Mouse (Mus musculus) R1 (cell line): ENCODE measurements around the gene Abcb6.

Experiments
- DNase-seq: peaks from one replicate; pipeline ENCODE4 v3.0.0-alpha.2; 2018; ENCODE audit warnings: low read depth, low spot score

The Abcb6 gene

DNA sequence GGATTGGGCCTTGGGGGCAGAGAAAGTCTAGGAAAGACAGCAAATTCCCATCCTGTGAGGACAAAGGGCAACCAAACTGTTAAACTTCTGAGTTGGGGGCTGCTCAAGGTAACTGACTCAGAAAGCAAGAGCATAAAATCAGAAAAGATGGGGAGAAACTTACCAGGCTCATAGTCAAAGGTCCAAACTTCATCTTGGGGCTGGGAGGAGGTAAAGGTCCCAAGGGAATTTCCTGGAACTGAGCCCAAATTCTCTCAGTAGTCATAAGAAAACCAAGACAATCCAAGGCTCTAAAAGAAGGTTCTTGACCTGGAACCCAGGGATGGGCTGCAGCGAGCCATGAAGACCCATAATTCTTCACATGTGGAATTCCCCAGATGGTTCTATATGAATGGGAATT lies 21.0 kb upstream of the Abcb6 start:
- no peak for DNase-seq

DNA sequence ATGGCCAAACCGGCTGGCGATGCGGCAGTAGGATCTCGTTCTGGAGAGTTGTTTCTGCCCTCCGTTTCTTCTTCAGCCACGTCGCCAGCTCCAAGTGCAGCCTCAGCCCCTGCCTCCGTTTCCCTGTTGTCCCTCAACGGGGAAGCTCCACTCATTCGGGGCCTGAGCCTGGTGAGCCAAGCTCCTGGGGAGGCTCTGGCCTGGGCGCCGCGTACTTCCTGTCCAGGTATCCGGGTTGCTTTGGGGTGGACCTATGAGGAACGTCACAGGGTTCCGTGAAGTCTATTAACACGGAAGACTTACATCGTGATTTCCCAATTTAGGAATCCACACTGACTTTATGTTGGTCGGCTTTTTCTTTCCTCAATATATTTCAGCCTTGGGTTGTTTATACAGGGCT lies 12.3 kb upstream of the Abcb6 start:
- DNase-seq: no peak

DNA sequence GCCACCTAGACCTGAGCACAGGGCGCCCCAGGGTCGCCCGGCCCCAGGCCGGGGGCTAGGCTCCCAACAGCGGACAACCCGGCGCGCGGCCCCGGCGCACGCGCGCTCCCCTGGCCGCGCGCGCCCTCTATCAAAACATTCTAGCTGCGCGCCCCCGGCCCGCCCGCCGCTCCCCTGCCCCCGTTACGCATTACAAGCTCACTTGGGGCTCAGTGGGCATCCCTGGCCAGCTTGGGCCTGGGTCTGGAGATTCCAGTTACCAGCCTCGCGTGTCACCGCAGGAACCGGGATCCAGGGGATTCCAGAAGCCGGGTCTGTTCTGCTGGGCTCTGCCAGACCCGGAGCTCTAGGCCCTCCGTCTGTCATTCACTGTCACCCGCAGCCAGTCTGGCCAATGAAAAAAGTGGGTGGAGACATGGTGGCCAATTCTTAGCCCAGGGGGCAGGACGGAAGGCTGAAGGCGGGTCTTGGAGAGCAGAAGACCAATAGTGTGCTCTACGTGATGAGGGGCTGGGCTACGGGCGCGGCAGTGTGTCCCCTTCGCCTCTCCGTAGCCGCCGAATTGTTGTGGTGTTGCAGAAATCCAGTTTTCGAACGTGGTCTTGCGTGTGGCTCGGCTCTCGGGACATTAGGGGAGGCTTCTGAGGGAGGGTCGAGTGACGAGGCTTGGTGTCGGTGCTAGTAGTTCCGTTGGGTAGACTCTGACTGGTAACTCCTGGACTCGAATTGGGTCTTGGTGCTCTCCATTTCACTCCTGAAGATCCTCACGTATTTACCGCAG lies 11.6 kb upstream of the Abcb6 start, which contains the start of the genes Ankzf1 and Atg9a:
Gene Ankzf1, plus strand, starts transcription at position 530 of the 781 bp plus-strand sequence.
Gene Atg9a, minus strand, starts transcription at position 575 of the 781 bp plus-strand sequence.
- DNase-seq: peak; percentile 99

DNA sequence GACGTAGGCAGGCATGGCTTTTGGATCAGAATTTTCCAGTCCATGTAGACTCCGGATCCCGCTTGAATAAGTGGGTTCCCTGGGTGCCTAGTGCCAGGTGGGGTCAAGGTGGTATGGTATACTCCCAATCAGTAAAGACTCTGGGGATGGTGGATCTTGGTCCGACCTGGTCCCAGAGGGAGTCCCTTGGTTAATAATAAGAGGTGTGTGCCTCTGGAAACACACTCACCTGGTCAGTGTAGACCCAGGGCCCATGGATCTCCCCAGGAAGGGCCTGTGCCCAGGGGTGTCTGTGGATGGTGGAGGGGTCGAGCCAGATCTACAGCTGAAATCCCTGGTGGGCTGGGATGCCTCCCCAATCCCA lies 11.0 kb upstream of the Abcb6 start:
- no peak for DNase-seq

DNA sequence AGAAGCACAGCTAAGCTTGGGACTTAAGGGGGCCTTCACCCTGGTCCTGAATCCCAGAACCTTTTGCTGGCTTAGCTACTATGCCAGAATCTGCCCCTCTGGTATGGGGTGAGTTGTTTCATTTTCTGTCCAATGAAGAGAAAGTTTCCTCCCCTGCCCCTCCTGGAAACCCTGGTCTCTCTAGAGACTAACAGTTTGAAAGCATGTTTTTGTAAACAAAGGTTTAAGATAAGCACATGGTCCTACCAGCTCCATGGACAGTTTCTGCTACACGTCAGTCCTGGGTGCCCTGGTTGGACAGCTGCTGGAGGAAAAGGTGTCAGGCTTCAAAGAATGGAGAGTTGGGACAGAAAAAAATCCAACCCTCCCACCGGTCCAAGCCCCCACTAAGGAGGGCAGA lies 10.4 kb upstream of the Abcb6 start:
- DNase-seq: no peak

DNA sequence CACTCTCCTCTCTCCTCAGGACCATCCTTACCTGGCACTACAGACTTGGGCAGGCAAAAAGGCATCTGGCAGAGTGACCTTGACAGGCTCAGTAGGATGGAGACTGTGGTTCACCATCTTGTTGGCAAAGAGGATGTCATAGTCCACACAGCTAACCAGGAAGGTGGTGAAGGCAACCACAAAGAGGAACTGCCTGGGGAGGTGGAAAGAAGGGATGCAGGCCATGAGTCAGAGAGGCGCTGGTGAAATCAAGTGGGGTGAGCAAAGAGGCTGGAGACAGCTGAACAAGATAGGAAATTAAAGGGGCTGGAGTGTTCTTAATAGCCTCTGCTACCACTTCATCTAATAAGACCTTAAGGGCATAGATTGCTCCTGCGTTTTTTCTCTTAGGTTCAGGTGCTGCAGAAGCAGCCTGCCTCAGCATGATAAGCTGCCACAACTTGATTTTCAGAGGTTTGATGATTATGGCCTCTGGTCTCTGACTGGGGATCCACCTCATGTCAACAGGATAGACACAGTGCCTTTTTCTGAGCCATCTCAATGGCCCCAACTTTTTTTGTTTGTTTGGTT lies 7.8 kb upstream of the Abcb6 start:
- no peak for DNase-seq

DNA sequence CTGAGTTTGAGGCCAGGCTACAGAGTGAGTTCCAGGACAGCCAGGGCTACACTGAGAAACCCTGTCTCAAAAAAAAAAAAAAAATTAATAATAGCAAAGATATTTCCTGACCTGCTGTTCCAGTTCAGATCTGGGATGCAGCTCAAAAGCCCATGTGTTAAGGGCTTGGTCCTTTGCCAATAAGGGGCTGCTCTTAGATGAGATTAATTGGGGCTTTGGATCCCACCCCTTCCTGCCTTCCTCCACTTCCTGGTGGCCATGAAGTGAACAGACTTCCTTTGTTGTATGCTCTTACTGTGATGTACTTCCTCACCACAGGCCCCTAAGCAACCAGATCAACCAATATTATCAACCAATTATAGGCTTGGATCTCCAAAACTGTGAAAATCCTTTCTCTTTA lies 6.9 kb upstream of the Abcb6 start:
- DNase-seq: no peak

DNA sequence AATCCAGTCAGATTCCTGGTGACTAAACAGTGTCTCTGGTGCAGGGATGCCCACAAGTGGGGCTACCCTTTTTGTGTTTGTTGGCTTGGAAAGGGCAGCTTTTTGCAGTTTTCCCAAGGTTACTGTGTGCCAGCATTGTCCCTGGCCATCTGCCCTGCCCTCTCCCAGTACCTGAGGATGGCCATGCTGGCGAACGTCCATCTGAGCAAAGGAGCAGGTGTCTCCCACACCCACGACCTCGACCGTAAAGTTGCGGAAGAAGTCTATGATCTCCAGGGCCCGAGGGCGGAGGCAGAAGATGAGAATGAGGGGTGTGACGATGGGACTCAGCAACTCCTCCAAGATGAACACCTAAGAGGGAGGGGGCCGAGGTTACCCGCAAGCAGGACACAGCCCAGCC lies 5.3 kb upstream of the Abcb6 start:
- DNase-seq: no peak

DNA sequence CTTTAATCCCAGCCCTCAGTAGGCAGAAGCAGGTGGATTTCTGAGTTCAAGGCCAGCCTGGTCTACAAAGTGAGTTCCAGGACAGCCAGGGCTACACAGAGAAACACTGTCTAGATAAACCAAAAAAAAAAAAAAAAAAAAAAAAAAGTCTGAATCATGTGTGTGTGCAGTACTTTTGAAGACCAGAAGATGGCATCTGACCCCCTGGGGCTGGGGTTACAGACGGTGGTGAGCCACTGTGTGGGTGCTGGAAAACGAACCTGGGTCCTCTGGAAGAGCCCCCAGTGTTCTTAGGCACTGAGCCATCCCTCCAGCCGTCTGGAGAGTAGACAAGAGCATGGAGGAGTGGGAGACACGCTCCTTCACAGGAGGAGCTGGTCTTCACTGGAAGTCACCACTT lies 2.0 kb upstream of the Abcb6 start:
- peak; percentile 43 for DNase-seq

DNA sequence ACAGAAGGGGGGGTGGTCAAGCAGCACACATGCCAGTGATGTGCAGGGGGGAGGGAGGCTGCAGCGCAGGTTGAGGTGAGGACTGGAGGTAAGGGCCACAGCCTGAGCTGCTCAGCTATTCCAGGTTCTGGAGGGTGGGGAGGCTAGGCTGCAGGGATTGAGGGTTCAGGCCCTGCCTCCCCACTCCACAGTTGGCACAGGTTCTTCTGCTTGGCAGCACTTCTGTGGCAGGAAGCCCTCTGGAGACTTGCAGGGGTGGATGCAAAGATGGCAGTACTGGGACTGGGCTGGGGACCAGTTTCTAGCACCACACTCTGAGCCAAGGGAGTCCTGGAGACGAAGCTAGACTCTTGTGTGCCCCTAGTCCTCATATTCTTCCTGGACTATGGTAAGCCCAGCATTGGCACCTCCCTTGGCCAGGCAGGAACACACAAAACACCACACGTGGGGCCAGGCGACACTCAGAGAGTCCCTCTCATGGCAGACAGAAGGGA lies 1.2 kb upstream of the Abcb6 start:
- no peak for DNase-seq

DNA sequence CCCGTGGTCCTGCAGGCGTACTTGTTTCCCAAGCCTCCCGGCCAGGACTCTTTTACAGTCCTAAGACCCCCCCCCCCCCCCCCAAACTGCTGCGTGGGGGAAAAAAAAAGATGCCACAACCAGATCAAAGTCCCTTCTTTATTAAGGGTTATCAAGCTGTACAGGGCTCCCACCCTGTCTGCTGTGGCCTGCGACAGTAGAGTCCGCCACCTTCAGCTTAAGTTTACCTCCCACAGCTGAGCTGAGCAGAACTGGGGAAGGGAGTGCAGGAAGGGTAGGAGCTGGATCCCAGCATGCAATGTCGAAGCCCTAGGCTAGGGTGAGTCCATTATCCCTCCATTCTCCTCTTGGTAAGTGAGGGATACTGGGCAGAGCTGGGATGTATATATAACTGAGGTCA lies 549 bp upstream of the Abcb6 start:
- DNase-seq: no peak

DNA sequence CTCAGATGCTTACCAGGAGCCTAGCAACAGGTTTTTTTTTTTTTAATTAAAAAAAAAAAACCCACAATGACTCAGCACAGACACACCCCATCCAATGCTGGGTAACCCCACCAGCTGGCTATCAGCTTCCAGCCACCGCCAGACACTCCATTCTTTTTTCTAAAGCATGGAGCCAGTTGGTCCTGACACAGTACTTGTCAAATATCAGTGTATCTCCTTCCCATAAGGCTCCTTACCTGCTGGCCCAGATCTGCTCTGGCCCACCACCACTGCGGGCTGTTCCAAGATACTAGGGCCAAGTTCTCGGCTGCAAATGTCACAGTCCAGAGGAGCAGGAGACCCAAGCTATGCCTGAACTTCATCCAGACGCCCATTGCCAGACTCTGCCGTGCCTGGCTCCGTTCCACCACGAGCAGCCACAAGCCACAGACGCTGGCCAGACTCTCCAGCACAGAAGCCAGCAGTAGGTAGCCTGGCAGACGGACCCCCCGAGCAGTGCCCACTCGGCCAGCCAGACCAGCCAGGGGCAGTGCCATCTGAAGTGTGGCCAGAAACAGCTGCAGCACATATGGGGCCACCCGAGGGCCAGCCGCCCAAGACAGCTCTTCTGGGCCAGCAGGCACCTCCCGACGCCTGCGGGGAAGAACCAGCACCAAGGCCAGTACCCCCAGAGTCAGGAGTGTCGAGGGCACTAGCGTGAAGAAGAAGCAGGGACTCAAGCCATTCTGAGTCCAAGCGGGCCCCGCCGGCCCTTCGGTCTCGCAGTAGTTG lies 673 bp downstream of the Abcb6 start:
- peak; percentile 69 for DNase-seq

DNA sequence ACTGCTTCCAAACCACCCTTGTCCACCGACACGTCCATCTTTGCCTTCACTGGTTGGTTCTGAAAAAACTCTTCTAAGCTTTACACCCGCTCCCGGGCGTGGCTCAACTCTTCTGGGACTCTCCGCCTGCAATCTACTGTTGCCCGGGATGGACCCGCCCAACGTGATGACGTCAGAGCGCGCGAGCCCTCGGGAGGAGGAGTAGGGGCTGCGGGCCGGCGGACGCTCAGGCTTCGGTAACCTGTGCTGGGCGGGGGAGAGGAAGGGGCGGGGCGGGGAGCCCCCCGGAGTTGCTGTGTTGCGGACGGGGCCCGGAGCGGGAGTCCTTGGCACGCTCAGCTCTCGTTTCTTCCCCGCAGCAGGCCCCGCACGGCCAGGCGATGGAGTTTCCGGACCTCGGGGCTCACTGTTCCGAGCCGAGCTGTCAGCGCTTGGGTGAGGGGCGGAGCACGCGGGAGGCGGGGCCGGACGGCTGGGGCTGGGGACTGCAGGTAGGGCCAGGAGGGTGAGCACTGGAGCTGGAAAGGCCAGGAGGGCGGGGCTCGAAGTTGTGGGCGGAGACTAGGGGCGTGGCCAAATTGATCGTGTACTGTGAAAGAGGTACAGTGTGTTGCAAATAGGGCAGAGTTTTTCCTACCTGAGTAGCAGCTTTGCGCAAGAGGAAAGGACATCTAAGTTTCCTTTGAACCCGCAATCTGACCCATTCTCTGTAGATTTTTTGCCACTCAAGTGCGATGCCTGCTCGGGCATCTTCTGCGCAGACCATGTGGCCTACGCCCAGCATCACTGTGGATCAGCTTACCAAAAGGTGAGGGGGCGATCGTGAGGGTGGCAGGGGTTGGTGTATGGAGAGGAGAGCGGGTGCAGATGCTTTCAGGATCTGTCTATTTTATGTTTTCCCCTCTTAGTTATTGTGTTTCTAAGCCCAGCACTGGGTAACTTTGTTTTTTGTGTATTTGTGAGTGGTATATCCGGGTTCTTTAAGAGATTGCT lies 11.4 kb downstream of the Abcb6 start, which contains the start of gene Zfand2b:
Gene Zfand2b, plus strand, starts transcription at position 175 of the 993 bp plus-strand sequence.
- DNase-seq: peak; percentile 98

DNA sequence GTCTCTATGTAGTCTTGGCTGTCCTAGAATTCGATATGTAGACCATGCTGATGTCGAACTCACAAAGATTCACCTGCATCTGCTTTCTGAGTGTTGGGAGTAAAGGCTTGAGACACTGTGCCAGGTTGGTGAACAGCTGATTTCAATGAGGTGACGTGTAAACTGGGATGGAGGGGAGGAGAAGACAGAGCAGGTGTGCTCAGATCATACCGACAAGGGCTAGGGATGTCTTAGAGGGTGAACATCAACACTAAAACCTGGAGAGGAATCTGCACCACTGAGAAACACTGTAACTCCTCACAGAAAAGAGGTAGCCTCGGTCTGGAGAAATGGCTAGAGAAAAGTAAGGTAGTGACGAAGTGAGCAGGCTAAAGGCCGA lies 12.1 kb downstream of the Abcb6 start:
- no peak for DNase-seq

DNA sequence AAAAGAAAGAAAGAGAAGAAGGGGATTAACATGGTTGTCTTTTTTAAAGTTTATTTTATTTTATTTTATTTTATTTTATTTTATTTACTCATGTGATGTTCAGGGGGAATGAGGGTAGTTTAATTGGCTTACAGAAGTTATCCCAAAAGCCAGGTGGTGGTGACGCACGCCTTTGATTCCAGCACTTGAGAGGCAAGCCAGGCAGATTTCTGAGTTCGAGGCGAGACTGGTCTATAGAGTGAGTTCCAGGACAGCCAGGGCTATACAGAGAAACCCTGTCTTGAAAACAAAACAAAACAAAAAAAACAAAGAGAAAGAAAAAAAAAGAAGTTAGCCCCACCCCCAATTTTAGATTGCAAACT lies 20.0 kb downstream of the Abcb6 start:
- no peak for DNase-seq

DNA sequence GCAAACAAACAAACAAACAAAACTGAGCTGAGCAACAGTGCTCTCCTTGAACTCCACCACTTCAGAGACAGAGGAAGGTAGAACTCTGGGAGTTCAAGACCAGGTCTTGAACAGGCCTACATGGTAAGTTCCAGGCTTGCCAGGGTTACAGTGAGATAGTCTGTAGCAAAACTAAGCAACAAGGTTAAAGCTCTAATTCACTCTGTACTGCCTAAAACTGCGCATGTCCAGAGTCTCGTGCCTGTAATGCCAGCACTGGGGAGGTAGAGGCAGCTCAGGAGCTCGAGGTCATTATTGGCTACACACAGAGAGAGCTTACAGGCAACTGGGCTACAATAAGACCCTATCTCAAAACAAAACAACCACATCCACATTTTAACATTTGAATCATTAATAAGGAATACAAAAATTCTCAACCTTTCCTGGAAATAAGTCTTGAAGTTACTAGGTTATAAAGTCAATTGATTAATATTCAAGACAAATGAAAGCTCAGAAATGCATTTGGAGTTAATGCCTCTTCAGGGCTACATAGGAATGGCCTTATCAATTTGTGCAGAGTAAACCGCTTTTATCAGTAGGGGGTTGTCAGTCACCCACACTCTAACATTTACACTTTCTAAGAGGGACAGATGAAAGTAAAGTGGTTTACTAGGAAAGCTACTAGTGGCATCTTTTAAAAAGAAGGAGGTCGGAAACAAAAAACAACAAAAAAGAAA lies 20.5 kb downstream of the Abcb6 start:
- DNase-seq: no peak

DNA sequence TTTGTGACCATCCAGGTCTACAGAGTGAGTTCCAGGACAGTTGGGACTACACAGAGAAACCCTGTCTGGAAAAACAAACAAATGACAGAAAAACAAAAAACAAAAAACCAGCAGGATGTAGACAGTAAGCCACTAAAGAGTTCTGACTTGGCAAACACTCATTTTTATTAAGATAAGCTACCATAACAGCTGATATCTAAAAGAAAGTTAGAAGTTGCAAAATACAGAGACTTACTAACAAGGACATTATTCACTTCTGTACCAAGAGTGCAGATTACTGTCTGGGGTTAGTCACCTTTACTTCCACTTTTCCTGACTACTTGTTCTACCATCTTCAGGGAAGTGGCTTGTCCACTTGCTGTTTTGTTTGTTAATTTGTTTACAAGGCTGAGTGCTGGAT lies 21.2 kb downstream of the Abcb6 start:
- no peak for DNase-seq

DNA sequence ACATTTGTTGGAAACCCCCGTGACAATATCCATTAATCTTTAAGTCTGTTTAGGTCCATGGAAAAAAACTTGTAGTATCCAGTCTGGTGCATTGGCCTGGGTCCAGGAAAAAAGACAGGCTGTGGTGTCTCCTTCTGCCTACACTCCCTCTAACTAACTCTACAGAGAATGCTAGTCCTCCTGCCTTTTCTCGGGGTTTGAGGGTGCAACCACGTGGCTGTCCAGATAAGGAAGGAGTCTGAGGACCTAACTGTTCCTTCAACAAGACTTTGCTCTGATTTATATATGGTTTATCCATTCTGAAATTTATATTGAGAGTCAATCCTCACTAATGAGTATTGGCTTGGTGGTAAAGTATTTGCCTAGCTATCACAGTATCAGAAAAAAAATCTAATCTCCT lies 24.4 kb downstream of the Abcb6 start:
- DNase-seq: no peak

DNA sequence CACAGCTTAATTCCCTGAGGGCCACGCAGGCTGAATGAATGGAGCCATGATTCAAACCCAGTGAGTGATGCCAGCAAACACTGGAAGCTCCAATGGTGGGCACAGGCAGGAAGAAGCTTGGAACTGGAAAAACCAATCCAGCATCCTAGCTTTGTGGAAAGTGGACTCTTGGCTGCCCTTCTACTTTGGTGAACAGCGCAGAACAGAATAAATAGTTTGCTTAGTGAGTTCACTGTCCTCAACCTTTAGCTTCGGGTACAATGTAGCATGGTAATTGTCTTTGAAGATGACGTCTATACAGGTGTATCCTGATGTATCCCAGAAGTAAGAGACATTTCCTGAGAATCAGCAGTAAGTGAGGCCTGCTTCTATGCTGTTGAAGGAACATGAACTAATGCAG lies 31.5 kb downstream of the Abcb6 start:
- DNase-seq: no peak

DNA sequence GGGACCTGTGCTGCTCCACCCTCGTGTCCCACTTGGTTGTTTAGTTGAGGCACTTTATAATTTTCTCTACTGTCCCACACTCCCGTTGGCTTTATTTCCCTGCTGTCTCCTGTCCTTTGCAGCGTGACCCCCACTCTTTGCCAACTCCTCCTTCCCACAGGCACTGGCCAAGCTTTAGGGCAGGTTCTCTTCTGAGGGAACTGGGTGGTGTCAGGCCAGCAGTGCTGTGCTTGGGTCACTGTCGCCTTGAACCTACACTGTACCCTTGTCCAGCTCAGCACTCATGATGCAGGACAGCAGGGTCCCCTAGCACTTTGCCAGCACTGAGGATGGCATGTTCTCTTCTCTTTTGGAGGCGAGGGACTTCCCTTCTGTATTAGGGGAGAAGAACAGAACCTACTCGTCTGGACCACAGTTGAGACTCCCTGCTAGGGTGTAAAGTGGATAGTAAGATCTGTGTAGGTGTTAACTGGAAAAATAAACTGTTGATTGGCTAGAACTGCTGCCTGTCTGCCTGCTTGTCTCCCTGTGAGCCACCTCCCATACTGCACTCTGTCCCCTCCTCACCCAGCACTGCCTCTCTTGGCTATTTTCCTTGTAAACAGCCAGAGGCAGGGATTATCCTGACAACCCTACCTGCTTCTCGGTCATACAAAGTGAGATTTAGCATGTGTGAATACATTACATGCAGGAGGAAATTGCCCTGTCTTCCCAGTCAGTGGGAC lies 32.6 kb downstream of the Abcb6 start:
- no peak for DNase-seq
